Mouse (Mus musculus): ENCODE results near the gene Nexn.

Gene Nexn

GRCm38 (mm10) chr3:152277912-152278311 lies 11.8 kb upstream of the Nexn start:
- no peak for DNase-seq

GRCm38 (mm10) chr3:152276935-152277334 lies 10.8 kb upstream of the Nexn start:
- DNase-seq, result no peak

GRCm38 (mm10) chr3:152275008-152275407 lies 8.9 kb upstream of the Nexn start:
- no peak for DNase-seq

GRCm38 (mm10) chr3:152272974-152273685 lies 7.0 kb upstream of the Nexn start:
- DNase-seq, result no peak

- DNase-seq, result no peak
Observed at GRCm38 (mm10) chr3:152271876-152272275, 5.7 kb upstream of the Nexn start.

GRCm38 (mm10) chr3:152271071-152271710 lies 5.0 kb upstream of the Nexn start:
- no peak for DNase-seq

- no peak for DNase-seq
Observed at GRCm38 (mm10) chr3:152268099-152268498, 1.9 kb upstream of the Nexn start.

- peak; percentile 60 to 66 for DNase-seq
Observed at GRCm38 (mm10) chr3:152265351-152266035, 657 bp downstream of the Nexn start.

- no peak for DNase-seq
Observed at GRCm38 (mm10) chr3:152264830-152265229, 1.3 kb downstream of the Nexn start.

DNA sequence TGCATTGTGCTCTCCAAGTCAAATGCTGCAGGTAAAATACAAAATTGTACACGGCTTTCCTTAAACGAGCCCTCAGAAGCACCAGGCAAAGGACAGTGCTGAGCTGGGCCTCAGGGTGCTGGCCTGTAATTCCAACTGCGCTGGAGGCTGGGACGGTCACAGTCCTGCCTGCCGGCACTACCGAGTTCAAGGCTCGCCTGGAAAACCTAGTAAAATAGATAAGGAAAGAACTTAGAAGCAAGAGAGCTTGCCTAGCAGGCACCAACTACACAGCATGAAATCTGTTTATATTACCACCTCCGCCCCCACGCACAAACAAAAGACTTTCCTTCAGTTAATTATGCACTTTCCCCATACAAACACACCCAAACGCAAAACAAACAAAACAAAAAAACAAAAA lies 1.8 kb downstream of the Nexn start:
- no peak for DNase-seq

- DNase-seq, result no peak
Observed at GRCm38 (mm10) chr3:152261948-152262347, 4.2 kb downstream of the Nexn start.

- DNase-seq, result no peak
Observed at GRCm38 (mm10) chr3:152261436-152261835, 4.7 kb downstream of the Nexn start.

DNA sequence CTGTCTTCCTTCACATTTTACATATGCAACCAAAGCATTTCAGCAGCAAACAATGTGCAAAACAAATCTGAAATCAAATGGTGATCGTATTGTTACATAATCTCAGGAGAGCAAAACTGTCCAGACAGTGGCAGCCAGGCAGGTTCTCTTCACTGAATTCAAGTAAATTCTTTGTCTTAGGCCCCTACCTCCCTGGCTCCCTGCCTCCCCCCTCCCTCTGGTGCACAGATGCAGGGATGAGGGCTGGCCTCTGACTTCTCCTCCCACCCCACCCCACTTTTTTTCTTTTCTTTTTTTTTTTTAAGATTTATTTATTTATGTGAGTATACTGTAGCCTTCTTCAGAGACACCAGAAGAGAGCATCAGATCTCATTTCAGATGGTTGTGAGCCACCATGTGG lies 5.8 kb downstream of the Nexn start:
- DNase-seq, result no peak

- DNase-seq, result peak; percentile 82 to 84
Observed at GRCm38 (mm10) chr3:152259409-152259808, 6.7 kb downstream of the Nexn start.

GRCm38 (mm10) chr3:152257528-152257927 lies 8.6 kb downstream of the Nexn start:
- DNase-seq, result no peak

- DNase-seq, result no peak
Observed at GRCm38 (mm10) chr3:152250487-152250886, 15.7 kb downstream of the Nexn start.

DNA sequence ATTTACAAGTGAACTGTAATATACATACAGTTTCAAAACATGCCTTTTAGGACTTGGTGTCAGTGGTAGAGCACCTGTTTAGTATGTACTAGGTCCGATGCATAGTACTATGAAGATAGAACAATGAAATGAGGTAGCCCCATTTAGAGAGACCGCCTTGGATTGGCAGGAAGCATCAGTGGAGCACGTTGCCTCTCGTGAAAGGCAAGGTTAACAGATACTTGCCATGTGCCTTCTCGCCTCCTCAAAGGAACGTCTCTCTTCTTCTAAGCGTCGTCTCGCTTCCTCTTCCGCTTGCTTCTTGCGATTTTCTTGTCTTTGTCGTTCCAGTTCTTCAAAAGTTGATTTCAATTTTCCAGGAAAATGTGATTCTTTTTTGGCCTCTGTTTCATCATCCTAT lies 18.4 kb downstream of the Nexn start:
- no peak for DNase-seq

- DNase-seq, result no peak
Observed at GRCm38 (mm10) chr3:152245273-152245910, 20.8 kb downstream of the Nexn start.

DNA sequence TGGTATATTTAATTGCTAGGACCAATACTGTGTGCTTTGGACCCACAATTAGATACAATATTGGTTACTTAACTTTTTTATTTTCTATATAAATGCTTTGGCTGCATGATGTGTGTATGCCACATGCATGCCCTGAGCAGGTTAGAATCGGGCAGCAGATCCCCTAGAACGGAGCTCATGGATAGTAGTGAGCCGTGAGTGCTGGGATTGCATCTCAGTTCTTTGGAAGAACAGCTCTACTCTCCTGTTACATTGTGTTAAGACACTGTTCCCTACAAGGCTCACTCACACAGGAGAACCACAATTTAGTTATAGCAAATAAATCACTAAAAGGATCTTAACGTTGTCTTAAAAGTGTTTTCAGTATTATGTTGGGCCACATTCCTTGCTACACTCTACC lies 22.8 kb downstream of the Nexn start:
- DNase-seq, result no peak

- DNase-seq, result no peak
Observed at GRCm38 (mm10) chr3:152241098-152241497, 25.1 kb downstream of the Nexn start.

DNA sequence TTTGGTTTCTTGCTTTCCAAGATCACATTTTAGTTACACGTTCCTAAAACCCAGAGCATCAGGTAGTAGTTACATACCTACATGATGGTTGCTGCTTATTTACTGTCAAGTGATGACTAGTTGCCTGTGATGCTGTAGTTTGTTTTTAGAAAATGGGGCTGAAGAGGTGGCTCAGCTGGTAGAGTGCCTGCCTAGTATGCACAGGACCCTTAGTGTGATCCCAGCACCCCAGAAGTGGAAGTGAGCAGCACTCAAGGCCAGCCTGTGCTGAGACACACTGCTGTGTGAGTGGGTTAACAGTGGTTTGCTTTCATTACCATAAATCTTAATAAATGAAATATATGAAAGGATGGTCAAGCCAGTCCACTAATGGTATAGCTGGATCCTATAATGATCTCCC lies 26.6 kb downstream of the Nexn start:
- DNase-seq, result no peak

DNA sequence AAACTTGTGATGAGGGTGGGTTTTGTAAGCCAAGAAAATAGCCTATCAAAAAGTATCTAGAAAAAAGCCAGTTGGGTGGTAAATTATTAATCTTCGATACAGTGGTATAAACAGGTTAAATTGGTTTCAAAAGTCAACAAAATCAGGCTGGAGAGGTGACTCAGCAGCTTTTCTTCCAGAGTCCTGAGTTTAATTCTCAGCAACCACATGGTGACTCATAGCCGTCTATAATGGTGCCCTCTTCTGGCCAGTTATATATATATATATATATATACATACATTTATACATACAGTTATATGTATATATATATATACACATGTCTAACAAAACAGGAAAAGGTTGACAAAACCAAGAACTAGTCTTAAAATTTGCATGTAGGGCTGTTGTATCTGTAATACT lies 27.3 kb downstream of the Nexn start:
- peak in 1 of 2 experiments; percentile 25 for DNase-seq

DNA sequence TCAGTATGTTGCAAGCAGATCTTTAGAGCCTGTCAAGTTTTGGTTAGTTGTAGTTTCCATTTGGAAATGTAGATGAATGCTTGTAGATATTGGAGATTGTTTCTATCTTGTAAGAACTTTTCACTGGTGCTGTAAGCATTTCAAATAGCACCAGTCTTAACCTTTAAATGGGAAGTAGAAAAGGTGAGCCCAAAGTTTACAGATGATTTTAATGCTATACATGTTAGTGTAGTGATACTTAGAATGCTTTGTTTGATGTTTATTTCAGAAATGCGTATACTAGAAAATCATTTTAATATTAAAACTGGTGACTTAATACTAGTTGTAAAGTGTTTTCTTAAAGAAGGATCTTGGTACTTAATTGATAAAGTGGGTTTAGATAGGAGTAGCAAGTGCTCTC lies 30.3 kb downstream of the Nexn start:
- no peak for DNase-seq

DNA sequence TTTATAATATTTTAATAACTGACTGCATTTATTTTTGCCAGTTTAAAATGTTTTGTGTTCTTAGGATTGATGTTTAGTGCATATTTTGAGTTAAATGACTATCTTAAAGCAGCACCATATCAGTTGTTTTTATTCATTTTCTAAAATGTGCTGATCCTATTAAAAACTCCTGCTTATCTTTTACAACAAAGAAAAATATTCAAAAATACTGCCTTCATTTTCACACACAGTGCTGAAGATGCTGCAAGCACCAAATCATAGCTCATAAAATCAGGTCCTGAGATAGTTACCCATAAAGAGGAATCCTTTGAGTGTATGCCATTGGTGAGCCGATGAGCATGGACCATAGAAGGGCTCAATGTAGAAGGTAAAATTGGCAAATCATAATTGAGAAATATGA lies 30.9 kb downstream of the Nexn start:
- DNase-seq, result no peak

Measured in cerebellum, postnatal 10 days (tissue).